Mouse (Mus musculus) bone marrow macrophage, adult 2 months (primary cell): ENCODE measurements at regions not wholly inside any gene's neighbourhood (a gene's known extent, or its start where the extent isn't known, plus 50 kb on each side); places are given as distances from the start of the nearest gene placed in this dataset.

Experiments
- H3K27ac ChIP-seq: 2 replicates; pipeline ENCODE4 v1.5.1; 2012; ENCODE audit warnings: low read depth, low read length; ENCODE audit not compliant: insufficient read depth
- H3K4me1 ChIP-seq: 2 replicates; pipeline ENCODE4 v1.6.1; 2012; ENCODE audit warnings: low read length; ENCODE audit not compliant: control insufficient read depth, insufficient read depth
- H3K4me3 ChIP-seq: 2 replicates; pipeline ENCODE4 v1.5.1; 2012; ENCODE audit warnings: mild to moderate bottlenecking, low read length, moderate library complexity; ENCODE audit not compliant: insufficient read depth
- CTCF ChIP-seq: IDR thresholded peaks from 2 replicates; pipeline ENCODE4 v1.5.1; 2012; ENCODE audit warnings: low read depth, mild to moderate bottlenecking, low read length, moderate library complexity
- POLR2A ChIP-seq: IDR thresholded peaks from 2 replicates; pipeline ENCODE4 v1.6.1; 2012; ENCODE audit warnings: mild to moderate bottlenecking, low read depth, low read length, borderline replicate concordance

- H3K27ac ChIP-seq = no peak overlapping the region
- H3K4me1 ChIP-seq = no peaks in the 10 kb centered on the region
- no peak for TF ChIP-seq POLR2A
- no peak for TF ChIP-seq CTCF
- no peak overlapping the region for H3K4me3 ChIP-seq
Measured at GRCm38 (mm10) chr4:9778391-9778790, 1095.9 kb upstream of the 2610301B20Rik start.

- Histone ChIP-seq H3K27ac (no peak overlapping the region), H3K4me1 (no peaks in the 10 kb centered on the region), H3K4me3 (no peak overlapping the region)
- no peak for TF ChIP-seq POLR2A
- no peak for TF ChIP-seq CTCF
Measured at GRCm38 (mm10) chr4:9779594-9779993, 1094.7 kb upstream of the 2610301B20Rik start.

GRCm38 (mm10) chr4:9780179-9780578 is 1094.1 kb upstream of the 2610301B20Rik start:
- no peaks in the 10 kb centered on the region for H3K4me1 ChIP-seq
- H3K27ac ChIP-seq = no peak overlapping the region
- H3K4me3 ChIP-seq = no peak overlapping the region
- TF ChIP-seq CTCF (peak; percentile 96), POLR2A (no peak)

GRCm38 (mm10) chr4:9781318-9781717 is 1093.0 kb upstream of the 2610301B20Rik start:
- Histone ChIP-seq H3K4me3 (no peak overlapping the region), H3K27ac (no peak overlapping the region), H3K4me1 (no peaks in the 10 kb centered on the region)
- TF ChIP-seq POLR2A (no peak), CTCF (no peak)

GRCm38 (mm10) chr4:9787795-9788365 is 1086.4 kb upstream of the 2610301B20Rik start:
- H3K4me3 ChIP-seq = no peak overlapping the region
- no peak overlapping the region for H3K27ac ChIP-seq
- H3K4me1 ChIP-seq = peaks cover 4% of the 10 kb centered on the region; the same call in 1 of the 2 replicates
- TF ChIP-seq CTCF (no peak), POLR2A (no peak)

GRCm38 (mm10) chr4:9790478-9790877 is 1083.8 kb upstream of the 2610301B20Rik start:
- TF ChIP-seq POLR2A (no peak), CTCF (no peak)
- Histone ChIP-seq H3K4me1 (peaks cover 5% of the 10 kb centered on the region), H3K27ac (no peak overlapping the region), H3K4me3 (no peak overlapping the region; the same call in 1 of the 2 replicates)
